Mouse (Mus musculus) gastrocnemius, postnatal 4 days (tissue): ENCODE measurements around the gene Ntrk3. TPM values are rescaled to one million over a fixed set of nuclear protein-coding genes. Genes with fewer than 3 reads are reported as not detected.
A peak's percentile ranks its signal among the peaks of the same experiment; 100 is the strongest.

ENCODE experiments used
- DNase-seq, 2 experiments: peaks; one replicate each; pipeline ENCODE4 v3.0.0; 2021 to 2022; ENCODE audit warnings: low spot score in 2 of 2, mixed read lengths in 2 of 2
- total RNA-seq, 2 experiments: library from RNA; stranded (reverse); gene quantifications; 2 replicates each; pipeline ENCODE4 v1.2.3; 2021

Ntrk3 gene
- total RNA-seq, 2 experiments from 2014 or later, result 6.0 to 7.6 TPM

DNA sequence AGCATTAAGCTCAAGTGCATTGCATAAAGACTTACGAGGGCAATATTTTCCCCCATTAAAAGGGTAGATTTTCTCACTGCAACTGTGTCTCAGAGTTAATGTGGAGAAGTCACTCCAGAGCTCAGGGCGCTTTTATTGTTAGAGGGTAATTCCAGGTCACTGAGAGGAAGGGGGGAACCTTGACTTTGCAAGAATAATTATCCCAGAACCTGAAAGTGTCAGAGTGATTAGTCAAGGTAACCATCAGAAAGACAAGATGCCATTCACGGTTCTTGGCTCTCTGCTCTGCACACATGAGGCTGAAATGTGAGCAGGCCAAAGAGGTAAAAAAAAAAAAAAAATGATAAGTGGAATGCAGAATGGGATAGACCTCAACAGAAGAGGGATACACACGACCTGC lies 210.2 kb downstream of the Ntrk3 start:
- DNase-seq, result no peak

GRCm38 (mm10) chr7:78520243-78520927 lies 217.4 kb downstream of the Ntrk3 start:
- DNase-seq, result no peak

- DNase-seq, result no peak
These were observed 218.1 kb downstream of the Ntrk3 start for GRCm38 (mm10) chr7:78519689-78520088.

DNA sequence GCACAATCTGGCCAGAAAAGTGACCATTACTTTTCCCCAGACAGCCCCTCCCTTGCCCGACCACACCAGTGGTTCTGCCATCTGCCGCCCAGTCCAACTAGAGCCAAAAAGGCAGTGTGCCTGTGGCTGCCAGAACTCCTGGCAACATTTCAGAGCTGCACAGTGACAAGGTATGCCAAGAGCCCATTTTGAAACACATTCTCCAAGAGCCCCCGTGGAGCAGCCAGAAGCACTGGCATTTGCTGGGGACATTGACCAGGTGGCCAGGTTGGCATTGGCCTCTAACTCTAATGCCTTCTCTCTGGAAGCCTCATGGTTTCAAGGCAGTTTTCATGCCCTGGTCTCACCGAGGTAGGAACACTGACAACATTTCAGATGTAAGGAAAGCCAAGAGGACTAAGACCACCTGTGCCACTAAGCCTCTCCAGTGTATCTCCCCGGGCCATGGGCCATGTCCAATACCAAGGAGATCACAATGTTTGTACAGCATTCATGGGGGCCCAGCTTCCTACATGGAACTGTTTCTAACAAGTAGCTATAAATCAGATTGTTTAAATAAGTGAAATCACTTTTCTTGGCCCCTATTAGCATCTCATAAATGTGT lies 218.9 kb downstream of the Ntrk3 start:
- no peak for DNase-seq

GRCm38 (mm10) chr7:78515042-78515609 lies 222.7 kb downstream of the Ntrk3 start:
- no peak for DNase-seq

GRCm38 (mm10) chr7:78507032-78507611 lies 230.7 kb downstream of the Ntrk3 start:
- no peak for DNase-seq

DNA sequence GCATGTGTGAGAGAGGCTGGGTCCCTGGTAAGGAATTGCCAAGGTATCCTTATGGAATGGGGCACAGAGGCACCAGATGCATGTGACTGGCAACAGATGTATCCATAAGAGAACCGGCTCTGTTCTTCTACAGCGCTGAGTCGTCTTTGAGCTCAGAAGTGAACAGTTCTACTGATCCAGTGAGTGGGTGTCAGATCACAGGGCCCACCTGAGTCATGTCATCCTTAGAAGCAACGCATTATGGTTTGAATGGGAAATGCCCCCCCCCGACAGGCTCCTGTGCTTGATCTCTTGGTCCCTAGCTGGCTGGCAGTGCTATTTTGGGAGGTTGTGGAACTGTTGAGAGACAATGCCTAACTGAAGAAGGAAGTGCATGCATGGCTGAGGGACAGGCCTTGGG lies 236.9 kb downstream of the Ntrk3 start:
- DNase-seq, result no peak

DNA sequence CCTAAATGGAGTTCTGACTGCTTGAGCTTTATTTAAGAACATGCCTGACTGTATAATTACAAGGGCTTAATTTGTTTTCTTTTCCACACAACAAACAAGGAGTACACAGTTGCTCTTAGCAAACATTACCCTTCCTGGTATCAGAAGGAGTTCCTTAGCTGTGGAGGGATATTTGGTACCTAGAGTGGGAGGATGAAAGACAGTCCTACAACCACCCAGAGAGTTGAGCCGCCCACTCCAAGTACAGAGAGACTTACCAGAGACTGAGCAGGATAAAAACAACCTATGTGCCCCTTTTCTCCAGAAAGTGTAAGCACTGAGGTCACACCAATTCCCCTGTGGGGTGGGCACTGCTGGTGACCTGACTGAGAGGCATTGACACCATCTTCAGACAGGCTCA lies 237.8 kb downstream of the Ntrk3 start:
- no peak for DNase-seq

- no peak for DNase-seq
These were observed 239.5 kb downstream of the Ntrk3 start for GRCm38 (mm10) chr7:78498356-78498755.

GRCm38 (mm10) chr7:78497819-78498218 lies 240.0 kb downstream of the Ntrk3 start:
- peak in 1 of 2 experiments; percentile 18 for DNase-seq

DNA sequence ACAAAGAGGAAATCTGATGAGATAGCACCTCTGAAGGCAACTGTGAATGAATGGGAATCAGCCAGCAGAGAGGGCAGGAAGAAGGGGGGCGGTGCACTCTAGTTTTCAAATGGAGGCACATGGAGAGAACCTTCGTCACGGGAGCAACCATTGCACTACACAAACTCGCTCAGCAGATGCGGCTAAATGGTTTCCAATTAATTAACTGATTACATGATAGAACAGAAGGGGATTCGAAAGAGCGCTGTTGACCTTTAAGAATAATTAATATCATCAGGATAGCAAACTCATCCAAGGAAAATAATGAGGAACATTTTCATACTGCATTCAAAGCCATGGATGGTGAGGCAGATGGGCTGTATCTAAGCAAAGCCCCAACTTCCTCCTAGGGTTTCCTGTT lies 244.2 kb downstream of the Ntrk3 start:
- no peak for DNase-seq

GRCm38 (mm10) chr7:78491176-78491575 lies 246.6 kb downstream of the Ntrk3 start:
- DNase-seq, result no peak

DNA sequence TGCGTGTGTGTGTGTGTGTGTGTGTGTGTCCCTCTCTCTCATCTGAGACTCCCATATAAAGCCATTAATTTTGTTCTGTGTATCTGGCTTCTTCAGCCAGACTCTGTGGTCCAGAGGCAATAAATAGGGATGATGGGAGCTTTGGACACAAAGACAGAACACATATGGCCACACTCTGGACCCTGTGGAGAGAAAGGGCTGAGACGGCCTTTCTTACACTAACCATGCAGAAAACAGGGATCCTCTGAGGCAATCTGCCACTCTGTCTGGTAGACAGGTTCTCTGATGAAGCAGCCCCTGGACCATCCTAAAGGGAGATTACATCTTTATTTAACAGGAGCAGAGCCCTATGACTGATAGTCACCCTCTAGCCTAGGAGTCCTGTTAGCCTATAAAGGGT lies 253.5 kb downstream of the Ntrk3 start:
- no peak for DNase-seq

DNA sequence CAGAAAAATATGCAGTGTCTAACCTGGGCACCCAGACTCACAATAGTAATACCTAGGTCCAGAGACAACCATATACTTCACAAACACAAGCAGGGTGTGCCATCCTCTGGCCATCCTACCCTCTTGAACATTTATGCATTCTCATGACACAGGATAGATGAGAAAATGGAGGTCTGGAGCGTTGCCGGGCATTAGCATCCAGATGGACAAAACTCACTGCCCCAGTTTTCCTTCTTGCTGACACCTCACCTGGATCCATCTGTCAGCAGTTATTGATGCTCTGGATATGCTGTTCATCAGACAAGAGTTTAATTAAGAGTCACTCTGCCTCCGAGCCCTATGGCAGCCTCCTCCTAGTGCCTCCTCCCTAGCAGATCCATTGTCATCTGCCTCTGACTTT lies 254.1 kb downstream of the Ntrk3 start:
- DNase-seq, result no peak

DNA sequence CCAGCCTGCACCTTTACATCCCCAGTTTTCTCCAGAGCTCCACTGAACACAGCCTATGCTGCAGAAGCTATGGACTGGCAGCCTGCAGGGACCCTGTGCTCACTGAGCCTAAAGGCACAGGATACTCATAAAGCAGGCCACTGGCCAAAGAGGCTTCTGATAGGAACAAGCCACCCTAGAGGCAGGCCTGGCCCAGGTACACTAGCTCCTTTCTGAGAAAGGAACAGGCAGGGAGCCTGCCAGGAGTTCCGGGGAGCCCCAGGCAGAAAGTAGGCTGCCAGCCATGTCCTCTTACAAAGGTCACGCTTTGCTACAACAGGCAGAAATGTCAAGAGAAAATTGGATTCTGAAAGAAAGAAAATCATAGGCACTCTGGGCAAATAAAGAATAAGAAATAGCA lies 254.8 kb downstream of the Ntrk3 start:
- no peak for DNase-seq

DNA sequence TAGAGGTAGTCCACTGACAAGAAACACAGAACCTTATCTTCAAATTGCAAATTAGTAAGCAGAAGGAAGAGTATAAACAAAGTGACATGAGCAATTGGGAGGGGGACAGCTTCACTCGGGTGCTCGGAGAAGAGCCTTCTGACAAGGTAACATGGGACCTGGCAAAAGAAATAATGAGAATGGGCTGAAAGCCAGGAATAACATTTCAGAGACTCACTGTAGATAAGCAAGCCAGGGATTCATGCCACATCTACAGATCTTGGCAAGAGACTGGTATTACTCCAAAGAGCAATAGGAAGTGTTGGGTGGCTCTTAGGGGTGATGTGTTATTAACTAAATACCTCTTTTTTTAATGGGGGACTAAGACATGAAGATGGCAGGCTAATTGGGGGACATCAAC lies 258.9 kb downstream of the Ntrk3 start:
- DNase-seq, result no peak

DNA sequence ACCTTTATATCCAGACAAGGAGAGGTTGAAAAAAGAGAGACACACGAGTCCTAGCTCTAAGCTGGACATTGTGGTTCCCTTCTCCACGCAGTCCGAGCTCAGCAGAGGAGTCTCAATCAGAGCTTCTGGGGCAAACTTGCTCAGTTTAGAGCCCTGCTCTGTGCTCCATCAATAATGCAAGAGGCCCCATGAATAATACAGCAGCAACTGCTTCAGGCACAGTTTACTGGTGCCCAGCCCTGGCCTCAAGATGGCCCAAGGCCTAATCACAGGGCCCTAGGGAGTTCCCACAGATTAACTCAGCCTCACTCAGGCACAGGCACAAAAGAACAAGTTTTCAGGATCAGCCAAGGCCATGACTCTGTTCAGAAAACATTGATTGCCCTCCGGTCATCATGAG lies 266.1 kb downstream of the Ntrk3 start:
- DNase-seq, result no peak

DNA sequence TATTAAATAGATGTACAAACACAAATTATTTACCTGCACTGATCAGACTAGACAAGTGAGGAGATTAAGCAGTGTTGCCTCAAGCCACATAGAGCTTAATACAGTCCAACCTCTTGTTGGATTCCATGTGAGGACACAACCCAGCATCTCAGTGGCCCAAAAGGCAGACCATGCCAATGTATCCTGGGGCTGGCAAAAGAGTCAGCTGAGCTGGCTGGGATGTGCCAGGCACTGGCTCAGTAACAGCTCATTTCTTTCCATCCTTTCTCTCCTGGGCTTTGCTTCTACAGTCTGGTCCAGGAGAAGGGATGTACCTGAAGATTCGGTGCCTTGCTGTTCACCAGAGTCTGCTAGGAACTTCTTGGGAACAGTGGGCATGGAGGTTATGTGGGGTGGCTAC lies 266.5 kb downstream of the Ntrk3 start:
- no peak for DNase-seq

DNA sequence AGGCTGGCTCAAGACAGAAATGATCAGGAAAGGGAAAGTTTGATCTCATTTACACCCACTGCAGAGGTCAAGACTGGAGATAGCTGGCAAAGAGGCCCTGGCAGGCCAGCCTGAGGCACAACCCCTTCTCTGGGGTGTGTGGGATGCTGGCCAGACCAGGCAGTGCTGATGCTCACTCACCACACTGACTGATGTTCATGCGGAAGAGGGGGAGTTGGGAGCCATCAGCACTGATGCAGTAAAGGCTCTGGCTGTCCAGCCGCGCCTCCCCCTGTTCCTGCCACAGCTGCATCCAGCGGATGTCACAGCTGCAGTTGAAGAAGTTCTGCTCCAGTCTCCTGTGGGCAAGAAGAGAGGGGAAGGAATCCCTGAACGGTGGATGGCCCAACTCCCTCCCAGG lies 275.2 kb downstream of the Ntrk3 start:
- DNase-seq, result no peak

DNA sequence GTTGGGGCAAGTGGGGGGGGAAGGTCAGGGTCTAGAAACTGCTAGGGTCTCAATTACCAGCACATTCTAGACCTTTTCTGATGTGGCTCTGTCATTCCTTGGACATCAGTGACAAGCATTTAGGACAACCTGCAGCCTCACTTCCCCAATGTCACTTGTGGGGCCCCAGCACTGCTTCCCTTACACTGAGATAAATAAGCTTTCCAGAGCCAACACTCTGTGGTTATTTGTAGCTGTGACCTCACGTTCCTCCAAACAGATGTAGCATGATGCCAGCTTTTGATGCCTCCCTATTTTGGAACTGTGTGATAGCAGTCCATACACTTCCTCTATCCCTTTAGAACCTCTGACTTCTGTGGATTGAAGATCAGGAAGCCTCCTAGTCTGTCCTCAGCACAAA lies 278.8 kb downstream of the Ntrk3 start:
- DNase-seq, result no peak

- DNase-seq, result no peak
These were observed 286.1 kb downstream of the Ntrk3 start for GRCm38 (mm10) chr7:78451666-78452065.

GRCm38 (mm10) chr7:78449909-78450592 lies 287.8 kb downstream of the Ntrk3 start:
- DNase-seq, result no peak
